Mouse (Mus musculus) forebrain, embryonic 13.5 days (tissue): ENCODE measurements at regions not wholly inside any gene's neighbourhood (a gene's known extent, or its start where the extent isn't known, plus 50 kb on each side); places are given as distances from the start of the nearest gene placed in this dataset.

Experiments
- ATAC-seq: fragments of 200-750 bp; cut with Nextera tagmentation; 2 replicates; pipeline ENCODE4 v1.8.0; 2017
- H3K27ac ChIP-seq: fragments of 300-500 bp; sonication (generic); 2 replicates; pipeline ENCODE4 v1.5.1; 2015; ENCODE audit warnings: inconsistent platforms, mild to moderate bottlenecking, moderate library complexity
- H3K27me3 ChIP-seq: fragments of 300-500 bp; sonication (generic); 2 replicates; pipeline ENCODE4 v1.6.1; 2015; ENCODE audit warnings: mild to moderate bottlenecking, inconsistent platforms
- H3K36me3 ChIP-seq: fragments of 300-500 bp; sonication (generic); 2 replicates; pipeline ENCODE4 v1.6.1; 2015; ENCODE audit warnings: mild to moderate bottlenecking, inconsistent platforms; ENCODE audit not compliant: poor library complexity, severe bottlenecking
- H3K4me1 ChIP-seq: fragments of 300-500 bp; sonication (generic); 2 replicates; pipeline ENCODE4 v1.6.1; 2015; ENCODE audit warnings: inconsistent platforms
- H3K4me2 ChIP-seq: fragments of 300-500 bp; sonication (generic); 2 replicates; pipeline ENCODE4 v1.6.1; 2015; ENCODE audit warnings: inconsistent platforms, mild to moderate bottlenecking, moderate library complexity
- H3K4me3 ChIP-seq: fragments of 300-500 bp; sonication (generic); 2 replicates; pipeline ENCODE4 v1.5.1; 2015; ENCODE audit warnings: mild to moderate bottlenecking, inconsistent platforms
- H3K9ac ChIP-seq: fragments of 300-500 bp; sonication (generic); 2 replicates; pipeline ENCODE4 v1.6.1; 2015; ENCODE audit warnings: mild to moderate bottlenecking, inconsistent platforms
- H3K9me3 ChIP-seq: fragments of 300-500 bp; sonication (generic); replicated peaks from 2 replicates; pipeline ENCODE4 v1.6.1; 2016; ENCODE audit warnings: inconsistent platforms
- WGBS: fragments of 180-500 bp; shearing (Covaris S2); methylation state at CpG from one replicate; pipeline ENCODE4 v1.1.7; 2015; 5-methylcytosine and 5-hydroxymethylcytosine counted together

DNA sequence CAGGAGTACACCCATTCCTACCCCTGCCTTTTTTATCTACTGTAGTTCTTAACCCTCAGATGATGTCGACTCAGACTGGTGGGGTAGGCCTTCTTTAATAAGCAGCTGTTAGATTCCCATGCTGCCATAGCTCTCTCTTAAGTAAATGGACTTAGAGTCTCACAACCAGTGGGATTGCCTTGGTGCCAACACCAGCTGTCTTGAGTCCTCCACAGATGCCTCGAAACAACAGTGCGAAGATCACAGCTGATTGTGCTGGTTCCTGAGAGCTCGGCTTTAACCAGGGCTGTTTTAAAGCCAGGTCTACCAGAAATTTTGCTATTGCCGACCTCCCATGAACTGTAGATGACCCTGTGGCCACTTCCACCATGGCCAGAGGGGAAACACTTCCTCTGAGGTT lies 189.4 kb downstream of the Gm12728 start:
- Histone ChIP-seq H3K36me3 (no peaks in the 10 kb centered on the region), H3K27ac (no peak overlapping the region), H3K27me3 (no peaks in the 10 kb centered on the region), H3K4me1 (no peaks in the 10 kb centered on the region), H3K9me3 (no peaks in the 10 kb centered on the region), H3K4me2 (no peak overlapping the region), H3K4me3 (no peak overlapping the region), H3K9ac (no peak overlapping the region)
- ATAC-seq = no peak
- WGBS = 92% methylated on average over 5 of the region's 5 CpGs

- H3K4me2 ChIP-seq = no peak overlapping the region
- whole genome bisulfite sequencing = 84% methylated on average over 1 of the region's 1 CpGs
- no peaks in the 10 kb centered on the region for H3K36me3 ChIP-seq
- no peaks in the 10 kb centered on the region for H3K27me3 ChIP-seq
- H3K9ac ChIP-seq = no peak overlapping the region
- no peaks in the 10 kb centered on the region for H3K4me1 ChIP-seq
- H3K27ac ChIP-seq = no peak overlapping the region
- ATAC-seq = no peak
- H3K4me3 ChIP-seq = no peak overlapping the region
- no peaks in the 10 kb centered on the region for H3K9me3 ChIP-seq
Measured at GRCm38 (mm10) chr4:105983018-105983417, 193.3 kb downstream of the Gm12728 start.

GRCm38 (mm10) chr4:105987963-105988602 lies 198.4 kb downstream of the Gm12728 start:
- Histone ChIP-seq H3K4me2 (no peak overlapping the region), H3K36me3 (no peaks in the 10 kb centered on the region), H3K4me3 (no peak overlapping the region), H3K4me1 (no peaks in the 10 kb centered on the region), H3K9me3 (no peaks in the 10 kb centered on the region), H3K9ac (no peak overlapping the region), H3K27ac (no peak overlapping the region), H3K27me3 (no peaks in the 10 kb centered on the region)
- 92% methylated on average over 5 of the region's 5 CpGs for WGBS
- no peak for ATAC-seq

DNA sequence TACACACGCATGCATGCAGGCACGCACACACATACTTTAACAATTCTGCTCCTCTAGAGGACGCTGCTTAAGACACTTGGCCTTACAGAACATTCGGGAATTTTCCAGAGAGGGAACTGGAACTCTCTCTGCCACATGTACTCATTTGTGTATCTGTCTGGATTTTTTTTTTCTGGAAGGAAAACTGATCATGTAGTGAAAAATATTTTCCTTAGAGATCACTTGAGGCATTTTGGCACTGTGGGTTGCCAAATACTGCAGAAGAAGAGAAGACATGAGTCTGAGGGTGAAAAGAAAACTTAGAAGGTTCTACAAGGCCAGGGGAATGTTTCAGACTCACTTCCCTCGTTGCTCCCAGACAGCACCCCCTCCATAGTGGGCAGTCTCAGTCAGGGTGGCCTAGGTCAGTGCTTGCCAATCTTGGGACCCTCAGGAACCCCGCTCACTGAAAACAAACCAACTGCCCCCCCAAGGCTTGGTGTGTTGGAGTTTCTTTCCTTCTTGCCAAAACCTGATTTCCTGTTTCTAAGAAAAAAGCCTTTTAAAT lies 203.0 kb downstream of the Gm12728 start:
- Histone ChIP-seq H3K4me2 (no peak overlapping the region), H3K4me1 (peaks cover 3% of the 10 kb centered on the region; the same call in 1 of the 2 replicates), H3K4me3 (no peak overlapping the region), H3K9me3 (no peaks in the 10 kb centered on the region), H3K27ac (no peak overlapping the region), H3K36me3 (no peaks in the 10 kb centered on the region), H3K27me3 (no peaks in the 10 kb centered on the region), H3K9ac (no peak overlapping the region)
- 78% methylated on average over 6 of the region's 6 CpGs for WGBS
- no peak for ATAC-seq

DNA sequence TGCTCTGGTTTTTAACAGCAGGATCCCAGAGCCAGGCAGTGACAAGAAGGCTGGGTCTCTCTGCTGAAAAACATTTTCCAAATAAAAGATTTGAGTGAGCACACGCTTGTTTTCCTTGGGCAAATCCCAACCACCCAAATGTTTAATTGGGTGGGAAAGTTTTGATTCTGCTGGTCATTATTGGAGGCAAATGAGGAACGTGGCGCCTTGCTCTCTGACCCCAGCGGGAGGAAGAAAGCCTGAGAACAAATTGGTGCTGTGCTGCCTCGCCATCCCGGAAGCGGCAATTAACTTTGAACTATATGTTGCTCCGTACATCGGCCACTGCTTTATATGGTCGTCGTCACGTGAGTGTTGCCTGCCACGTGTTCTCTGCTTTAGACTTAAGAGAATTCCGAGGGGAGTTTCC lies 204.7 kb downstream of the Gm12728 start:
- H3K4me2 ChIP-seq = no peak overlapping the region
- no peaks in the 10 kb centered on the region for H3K27me3 ChIP-seq

GRCm38 (mm10) chr4:105996060-105996459 lies 206.4 kb downstream of the Gm12728 start:
- H3K4me1 ChIP-seq = peaks cover 3% of the 10 kb centered on the region; the same call in 1 of the 2 replicates
- ATAC-seq = no peak
- no peaks in the 10 kb centered on the region for H3K36me3 ChIP-seq
- H3K4me3 ChIP-seq = no peak overlapping the region
- H3K9ac ChIP-seq = no peak overlapping the region
- no peak overlapping the region for H3K27ac ChIP-seq
- 89% methylated on average over 4 of the region's 4 CpGs for WGBS
- no peaks in the 10 kb centered on the region for H3K27me3 ChIP-seq
- no peaks in the 10 kb centered on the region for H3K9me3 ChIP-seq
- H3K4me2 ChIP-seq = no peak overlapping the region

More for the DNA sequence above, 204.7 kb downstream of the Gm12728 start:
- H3K9me3 ChIP-seq = no peaks in the 10 kb centered on the region
- peaks cover 3% of the 10 kb centered on the region; the same call in 1 of the 2 replicates for H3K4me1 ChIP-seq
- H3K9ac ChIP-seq = no peak overlapping the region
- 64% methylated on average over 14 of the region's 14 CpGs for WGBS
- no peak for ATAC-seq
- no peaks in the 10 kb centered on the region for H3K36me3 ChIP-seq
- H3K4me3 ChIP-seq = no peak overlapping the region
- no peak overlapping the region for H3K27ac ChIP-seq

GRCm38 (mm10) chr4:105996893-105997630 lies 207.4 kb downstream of the Gm12728 start:
- no peak overlapping the region for H3K4me3 ChIP-seq
- H3K36me3 ChIP-seq = no peaks in the 10 kb centered on the region
- no peak overlapping the region for H3K27ac ChIP-seq
- H3K4me1 ChIP-seq = peaks cover 3% of the 10 kb centered on the region; the same call in 1 of the 2 replicates
- ATAC-seq = peak; percentile 13; the same call in 1 of the 2 replicates
- no peak overlapping the region for H3K9ac ChIP-seq
- no peaks in the 10 kb centered on the region for H3K27me3 ChIP-seq
- 50% methylated on average over 3 of the region's 3 CpGs for WGBS
- H3K9me3 ChIP-seq = no peaks in the 10 kb centered on the region
- H3K4me2 ChIP-seq = no peak overlapping the region

- H3K4me1 ChIP-seq = peaks cover 1% of the 10 kb centered on the region; the same call in 1 of the 2 replicates
- 94% methylated on average over 3 of the region's 3 CpGs for WGBS
- no peaks in the 10 kb centered on the region for H3K27me3 ChIP-seq
- no peak overlapping the region for H3K4me2 ChIP-seq
- no peak overlapping the region for H3K27ac ChIP-seq
- H3K36me3 ChIP-seq = no peaks in the 10 kb centered on the region
- no peak for ATAC-seq
- no peak overlapping the region for H3K9ac ChIP-seq
- H3K9me3 ChIP-seq = no peaks in the 10 kb centered on the region
- H3K4me3 ChIP-seq = no peak overlapping the region
Measured at GRCm38 (mm10) chr4:106002516-106002915, 212.8 kb downstream of the Gm12728 start.

- H3K27me3 ChIP-seq = no peaks in the 10 kb centered on the region
- no peak overlapping the region for H3K27ac ChIP-seq
- ATAC-seq = no peak
- H3K9me3 ChIP-seq = no peaks in the 10 kb centered on the region
- H3K4me3 ChIP-seq = no peak overlapping the region
- no peak overlapping the region for H3K9ac ChIP-seq
- H3K4me2 ChIP-seq = no peak overlapping the region
- H3K36me3 ChIP-seq = no peaks in the 10 kb centered on the region
- 0 out of 2 replicates have a peak, but pooled peaks cover 4% of the 10 kb centered on the region for H3K4me1 ChIP-seq
- 90% methylated on average over 5 of the region's 5 CpGs for WGBS
Measured at GRCm38 (mm10) chr4:106005936-106006335, 216.3 kb downstream of the Gm12728 start.

GRCm38 (mm10) chr4:106007334-106008190 lies 217.9 kb downstream of the Gm12728 start:
- ATAC-seq = no peak
- Histone ChIP-seq H3K9ac (no peak overlapping the region), H3K27ac (no peak overlapping the region; the same call in 1 of the 2 replicates), H3K4me3 (no peak overlapping the region), H3K4me1 (0 out of 2 replicates have a peak, but pooled peaks cover 4% of the 10 kb centered on the region), H3K9me3 (no peaks in the 10 kb centered on the region), H3K27me3 (no peaks in the 10 kb centered on the region), H3K4me2 (no peak overlapping the region), H3K36me3 (no peaks in the 10 kb centered on the region)
- 71% methylated on average over 8 of the region's 8 CpGs for WGBS

- WGBS = 89% methylated on average over 6 of the region's 6 CpGs
- Histone ChIP-seq H3K4me3 (no peak overlapping the region), H3K4me2 (no peak overlapping the region), H3K9ac (no peak overlapping the region), H3K27me3 (no peaks in the 10 kb centered on the region), H3K36me3 (no peaks in the 10 kb centered on the region), H3K9me3 (no peaks in the 10 kb centered on the region), H3K4me1 (peaks cover 7% of the 10 kb centered on the region; the same call in 1 of the 2 replicates), H3K27ac (no peak overlapping the region)
- ATAC-seq = no peak
Measured at GRCm38 (mm10) chr4:106017065-106017646, 227.5 kb downstream of the Gm12728 start.
